Mouse (Mus musculus): ENCODE data around the gene Lmna. TPM values are rescaled to one million over a fixed set of nuclear protein-coding genes. Genes with fewer than 3 reads are reported as not detected.
A peak's percentile ranks its signal among the peaks of the same experiment; 100 is the strongest.

Gene Lmna
- total and polyA plus RNA-seq, 2 experiments: 28.2 to 44.7 TPM

GRCm38 (mm10) chr3:88486887-88487286 lies 22.9 kb downstream of the Lmna start:
- H3K36me3 ChIP-seq (ENCODE audit: control insufficient read depth, insufficient read depth, low read length): peaks cover 8% of the 10 kb centered on the region; the same call in 1 of the 2 replicates
- no peak for DNase-seq (ENCODE audit: extremely low read depth, low read depth, low spot score)
- no peak overlapping the region for H3K27ac ChIP-seq (replicated peaks; ENCODE audit: insufficient read depth, low read depth, low read length)
- H3K4me3 ChIP-seq (ENCODE audit: insufficient read depth, low read depth, low read length): no peak overlapping the region
- H3K4me1 ChIP-seq (ENCODE audit: control insufficient read depth, insufficient read depth, low read length): no peaks in the 10 kb centered on the region
- no peaks in the 10 kb centered on the region for H3K27me3 ChIP-seq (ENCODE audit: control insufficient read depth, insufficient read depth, low read length)
- WGBS: 89% methylated on average over 4 of the region's 4 CpGs
- H3K9ac ChIP-seq (ENCODE audit: low read depth, low read length): no peak overlapping the region
- no peaks in the 10 kb centered on the region for H3K79me2 ChIP-seq (ENCODE audit: control insufficient read depth, insufficient read depth, low read length)
- no peak for TF ChIP-seq POLR2A (IDR thresholded peaks at IDR 0.05; ENCODE audit: extremely low read depth, insufficient read depth, low read length)
- no peak for TF ChIP-seq CTCF (IDR thresholded peaks at IDR 0.05; ENCODE audit: low read depth, low read length)

GRCm38 (mm10) chr3:88486043-88486442 lies 23.7 kb downstream of the Lmna start:
- Histone ChIP-seq H3K36me3 (ENCODE audit: control insufficient read depth, insufficient read depth, low read length) (peaks cover 9% of the 10 kb centered on the region; the same call in 1 of the 2 replicates), H3K27ac (replicated peaks; ENCODE audit: insufficient read depth, low read depth, low read length) (no peak overlapping the region), H3K4me1 (ENCODE audit: control insufficient read depth, insufficient read depth, low read length) (no peaks in the 10 kb centered on the region), H3K79me2 (ENCODE audit: control insufficient read depth, insufficient read depth, low read length) (no peaks in the 10 kb centered on the region), H3K4me3 (ENCODE audit: insufficient read depth, low read depth, low read length) (no peak overlapping the region), H3K27me3 (ENCODE audit: control insufficient read depth, insufficient read depth, low read length) (no peaks in the 10 kb centered on the region), H3K9ac (ENCODE audit: low read depth, low read length) (no peak overlapping the region)
- DNase-seq (ENCODE audit: extremely low read depth, low read depth, low spot score): no peak
- no peak for TF ChIP-seq POLR2A (IDR thresholded peaks at IDR 0.05; ENCODE audit: extremely low read depth, insufficient read depth, low read length)
- 87% methylated on average over 5 of the region's 5 CpGs for WGBS

GRCm38 (mm10) chr3:88484597-88485316 lies 25.0 kb downstream of the Lmna start:
- H3K27ac ChIP-seq (replicated peaks; ENCODE audit: insufficient read depth, low read depth, low read length): no peak overlapping the region
- no peaks in the 10 kb centered on the region for H3K4me1 ChIP-seq (ENCODE audit: control insufficient read depth, insufficient read depth, low read length)
- H3K9ac ChIP-seq (ENCODE audit: low read depth, low read length): no peak overlapping the region
- H3K36me3 ChIP-seq (ENCODE audit: control insufficient read depth, insufficient read depth, low read length): peaks cover 9% of the 10 kb centered on the region; the same call in 1 of the 2 replicates
- no peaks in the 10 kb centered on the region for H3K27me3 ChIP-seq (ENCODE audit: control insufficient read depth, insufficient read depth, low read length)
- no peak overlapping the region for H3K4me3 ChIP-seq (ENCODE audit: insufficient read depth, low read depth, low read length)
- no peak for TF ChIP-seq POLR2A (IDR thresholded peaks at IDR 0.05; ENCODE audit: extremely low read depth, insufficient read depth, low read length)
- no peak for TF ChIP-seq CTCF (IDR thresholded peaks at IDR 0.05; ENCODE audit: low read depth, low read length)
- DNase-seq (ENCODE audit: extremely low read depth, low read depth, low spot score): no peak
- no peaks in the 10 kb centered on the region for H3K79me2 ChIP-seq (ENCODE audit: control insufficient read depth, insufficient read depth, low read length)
- WGBS: 87% methylated on average over 39 of the region's 39 CpGs

DNA sequence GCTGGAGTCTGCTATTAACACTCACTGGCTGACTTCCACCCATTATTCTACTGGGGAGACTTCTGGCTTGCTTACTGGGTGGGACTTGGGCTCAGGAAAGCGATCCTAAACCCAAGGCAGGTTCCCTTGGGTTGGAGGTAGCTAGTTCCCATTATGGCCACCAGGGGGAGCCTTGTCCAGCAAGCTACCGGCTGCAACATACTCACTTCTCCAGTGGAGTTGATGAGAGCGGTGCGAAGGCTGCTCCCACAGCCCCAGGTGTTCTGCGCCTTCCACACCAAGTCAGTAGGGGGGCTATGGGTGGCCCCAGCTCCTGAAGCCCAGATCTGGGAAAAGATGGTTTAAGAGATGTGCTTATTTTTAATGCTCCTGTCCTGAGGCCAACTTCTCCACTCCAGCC lies 26.1 kb downstream of the Lmna start:
- no peak for TF ChIP-seq POLR2A (IDR thresholded peaks at IDR 0.05; ENCODE audit: extremely low read depth, insufficient read depth, low read length)
- TF ChIP-seq CTCF (IDR thresholded peaks at IDR 0.05; ENCODE audit: low read depth, low read length): peak; percentile 89

GRCm38 (mm10) chr3:88483141-88483540 lies 26.6 kb downstream of the Lmna start:
- H3K27me3 ChIP-seq (ENCODE audit: control insufficient read depth, insufficient read depth, low read length): no peaks in the 10 kb centered on the region
- TF ChIP-seq POLR2A (IDR thresholded peaks at IDR 0.05; ENCODE audit: extremely low read depth, insufficient read depth, low read length): no peak
- TF ChIP-seq CTCF (IDR thresholded peaks at IDR 0.05; ENCODE audit: low read depth, low read length): no peak
- peaks cover 9% of the 10 kb centered on the region; the same call in 1 of the 2 replicates for H3K36me3 ChIP-seq (ENCODE audit: control insufficient read depth, insufficient read depth, low read length)
- WGBS: 81% methylated on average over 8 of the region's 8 CpGs
- no peak overlapping the region for H3K27ac ChIP-seq (replicated peaks; ENCODE audit: insufficient read depth, low read depth, low read length)
- no peaks in the 10 kb centered on the region for H3K4me1 ChIP-seq (ENCODE audit: control insufficient read depth, insufficient read depth, low read length)
- H3K4me3 ChIP-seq (ENCODE audit: insufficient read depth, low read depth, low read length): no peak overlapping the region
- H3K79me2 ChIP-seq (ENCODE audit: control insufficient read depth, insufficient read depth, low read length): no peaks in the 10 kb centered on the region
- DNase-seq (ENCODE audit: extremely low read depth, low read depth, low spot score): no peak
- no peak overlapping the region for H3K9ac ChIP-seq (ENCODE audit: low read depth, low read length)

More for the DNA sequence above, 26.1 kb downstream of the Lmna start:
- Histone ChIP-seq H3K27ac (replicated peaks; ENCODE audit: insufficient read depth, low read depth, low read length) (no peak overlapping the region), H3K4me1 (ENCODE audit: control insufficient read depth, insufficient read depth, low read length) (no peaks in the 10 kb centered on the region), H3K36me3 (ENCODE audit: control insufficient read depth, insufficient read depth, low read length) (peaks cover 9% of the 10 kb centered on the region; the same call in 1 of the 2 replicates), H3K4me3 (ENCODE audit: insufficient read depth, low read depth, low read length) (no peak overlapping the region), H3K79me2 (ENCODE audit: control insufficient read depth, insufficient read depth, low read length) (no peaks in the 10 kb centered on the region), H3K9ac (ENCODE audit: low read depth, low read length) (no peak overlapping the region), H3K27me3 (ENCODE audit: control insufficient read depth, insufficient read depth, low read length) (no peaks in the 10 kb centered on the region)
- DNase-seq (ENCODE audit: extremely low read depth, low read depth, low spot score): peak; percentile 36
- 50% methylated on average over 5 of the region's 5 CpGs for WGBS

- Histone ChIP-seq H3K4me3 (ENCODE audit: insufficient read depth, low read depth, low read length) (no peak overlapping the region), H3K27me3 (ENCODE audit: control insufficient read depth, insufficient read depth, low read length) (no peaks in the 10 kb centered on the region), H3K9ac (ENCODE audit: low read depth, low read length) (no peak overlapping the region), H3K36me3 (ENCODE audit: control insufficient read depth, insufficient read depth, low read length) (peaks cover 9% of the 10 kb centered on the region; the same call in 1 of the 2 replicates), H3K27ac (replicated peaks; ENCODE audit: insufficient read depth, low read depth, low read length) (no peak overlapping the region), H3K79me2 (ENCODE audit: control insufficient read depth, insufficient read depth, low read length) (no peaks in the 10 kb centered on the region), H3K4me1 (ENCODE audit: control insufficient read depth, insufficient read depth, low read length) (no peaks in the 10 kb centered on the region)
- WGBS: 88% methylated on average over 18 of the region's 18 CpGs
- no peak for TF ChIP-seq CTCF (IDR thresholded peaks at IDR 0.05; ENCODE audit: low read depth, low read length)
- no peak for TF ChIP-seq POLR2A (IDR thresholded peaks at IDR 0.05; ENCODE audit: extremely low read depth, insufficient read depth, low read length)
- DNase-seq (ENCODE audit: extremely low read depth, low read depth, low spot score): no peak
These were observed 27.4 kb downstream of the Lmna start for GRCm38 (mm10) chr3:88482336-88482735.

All from liver, adult 2 months (tissue).